Mouse (Mus musculus): ENCODE measurements around the gene Trim33. TPM values are rescaled to one million over a fixed set of nuclear protein-coding genes. Genes with fewer than 3 reads are reported as not detected.

Gene Trim33
- polyA plus RNA-seq, 1 experiment from 2014 or later: 29.7 TPM

- no peaks in the 10 kb centered on the region for H3K27me3 ChIP-seq
- H3K36me3 ChIP-seq: no peaks in the 10 kb centered on the region
- ATAC-seq (replicated peaks; ENCODE audit: low FRiP score): no peak
- H3K4me2 ChIP-seq: no peak overlapping the region
- H3K27ac ChIP-seq: no peak overlapping the region
- 73% methylated on average over 11 of the region's 11 CpGs for WGBS
- no peak overlapping the region for H3K9ac ChIP-seq
- H3K4me1 ChIP-seq: no peaks in the 10 kb centered on the region
- H3K9me3 ChIP-seq (replicated peaks): no peaks in the 10 kb centered on the region
- H3K4me3 ChIP-seq (replicated peaks): no peak overlapping the region
Measured at GRCm38 (mm10) chr3:103367176-103367970, 88.3 kb downstream of the Trim33 start.

- ATAC-seq (replicated peaks; ENCODE audit: low FRiP score): no peak
- H3K9me3 ChIP-seq (replicated peaks): no peaks in the 10 kb centered on the region
- H3K4me1 ChIP-seq: no peaks in the 10 kb centered on the region
- H3K9ac ChIP-seq: no peak overlapping the region
- no peaks in the 10 kb centered on the region for H3K36me3 ChIP-seq
- WGBS: 95% methylated on average over 3 of the region's 3 CpGs
- H3K4me3 ChIP-seq (replicated peaks): no peak overlapping the region
- no peaks in the 10 kb centered on the region for H3K27me3 ChIP-seq
- H3K4me2 ChIP-seq: no peak overlapping the region
- no peak overlapping the region for H3K27ac ChIP-seq
Measured at GRCm38 (mm10) chr3:103368731-103369130, 89.6 kb downstream of the Trim33 start.

DNA sequence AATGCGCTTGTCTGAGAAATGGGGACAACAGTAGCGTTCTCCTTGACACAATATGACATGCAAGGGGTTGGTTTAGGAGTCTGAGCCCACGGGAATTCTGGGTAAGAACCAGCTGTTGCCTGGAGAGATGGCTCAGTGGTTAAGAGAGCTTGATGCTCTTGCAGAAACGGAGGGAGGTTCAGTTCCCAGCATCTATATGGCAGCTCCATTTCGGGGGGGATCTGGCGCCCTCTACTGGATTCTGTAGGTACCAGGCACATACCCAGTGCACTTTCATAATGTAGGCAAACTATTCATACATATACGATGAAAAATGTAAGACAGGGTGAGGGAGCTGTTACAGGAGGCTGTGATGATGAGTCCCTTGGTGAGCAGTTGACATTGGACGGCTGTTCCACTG lies 94.9 kb downstream of the Trim33 start:
- no peak overlapping the region for H3K27ac ChIP-seq
- H3K4me1 ChIP-seq: peaks cover 12% of the 10 kb centered on the region; the same call in 1 of the 2 replicates
- no peak overlapping the region for H3K4me2 ChIP-seq
- H3K4me3 ChIP-seq (replicated peaks): no peak overlapping the region
- H3K36me3 ChIP-seq: no peaks in the 10 kb centered on the region
- H3K9ac ChIP-seq: no peak overlapping the region
- 37% methylated on average over 8 of the region's 8 CpGs for WGBS
- H3K27me3 ChIP-seq: no peaks in the 10 kb centered on the region
- ATAC-seq (replicated peaks; ENCODE audit: low FRiP score): no peak
- no peaks in the 10 kb centered on the region for H3K9me3 ChIP-seq (replicated peaks)

DNA sequence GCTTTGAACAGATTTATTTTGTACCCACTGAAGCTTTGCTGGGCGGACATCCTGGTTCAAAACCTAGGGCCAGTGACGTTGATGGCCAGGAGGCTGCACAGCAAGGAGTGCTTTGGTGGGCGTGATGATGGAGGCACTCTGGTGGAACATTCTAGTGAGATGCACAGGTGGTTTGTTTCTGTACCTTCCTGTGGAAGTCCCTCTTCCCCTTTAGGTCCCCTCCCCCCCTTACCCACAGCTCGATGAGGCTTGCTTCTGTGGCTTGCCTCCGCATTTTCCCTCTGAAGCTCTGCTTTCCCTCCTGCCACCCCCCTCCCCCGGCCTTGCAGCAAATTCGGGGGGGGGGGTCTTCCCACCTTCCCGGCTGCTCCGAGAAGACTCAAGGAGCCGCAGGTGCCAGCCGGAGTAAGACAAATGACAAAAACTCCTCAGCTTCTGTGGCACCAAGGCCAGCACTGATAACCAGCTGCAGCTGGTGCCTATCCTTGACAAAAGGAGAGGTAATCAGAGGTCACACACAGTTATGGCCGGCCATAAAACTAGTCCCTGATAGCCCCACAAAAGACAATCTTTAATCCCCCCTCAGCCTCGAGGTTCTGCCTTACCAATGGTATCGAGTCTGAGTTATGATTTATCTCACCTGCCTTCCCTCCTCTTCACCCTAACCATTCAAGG lies 96.2 kb downstream of the Trim33 start:
- ATAC-seq (replicated peaks; ENCODE audit: low FRiP score): no peak
- 13% methylated on average over 14 of the region's 14 CpGs for WGBS
- H3K9ac ChIP-seq: no peak overlapping the region

GRCm38 (mm10) chr3:103378018-103378417 lies 98.9 kb downstream of the Trim33 start:
- no peak overlapping the region for H3K4me2 ChIP-seq
- no peak overlapping the region for H3K4me3 ChIP-seq (replicated peaks)
- peaks cover 14% of the 10 kb centered on the region; the same call in 1 of the 2 replicates for H3K4me1 ChIP-seq
- ATAC-seq (replicated peaks; ENCODE audit: low FRiP score): peak; percentile 75
- H3K9me3 ChIP-seq (replicated peaks): no peaks in the 10 kb centered on the region
- no peaks in the 10 kb centered on the region for H3K36me3 ChIP-seq
- H3K27me3 ChIP-seq: no peaks in the 10 kb centered on the region
- no peak overlapping the region for H3K27ac ChIP-seq
- no peak overlapping the region for H3K9ac ChIP-seq

More for the DNA sequence above, 96.2 kb downstream of the Trim33 start:
- H3K4me3 ChIP-seq (replicated peaks): no peak overlapping the region
- no peaks in the 10 kb centered on the region for H3K27me3 ChIP-seq
- H3K9me3 ChIP-seq (replicated peaks): no peaks in the 10 kb centered on the region
- H3K4me1 ChIP-seq: peaks cover 12% of the 10 kb centered on the region; the same call in 1 of the 2 replicates
- 0 out of 2 replicates have a peak overlapping the region, but pooled peaks have one; percentile 24 for H3K4me2 ChIP-seq
- H3K27ac ChIP-seq: no peak overlapping the region
- no peaks in the 10 kb centered on the region for H3K36me3 ChIP-seq

- H3K27ac ChIP-seq: no peak overlapping the region
- no peak for ATAC-seq (replicated peaks; ENCODE audit: low FRiP score)
- H3K27me3 ChIP-seq: no peaks in the 10 kb centered on the region
- peaks cover 20% of the 10 kb centered on the region; the same call in 1 of the 2 replicates for H3K4me1 ChIP-seq
- H3K9me3 ChIP-seq (replicated peaks): no peaks in the 10 kb centered on the region
- 76% methylated on average over 3 of the region's 3 CpGs for WGBS
- no peak overlapping the region for H3K4me2 ChIP-seq
- no peak overlapping the region for H3K9ac ChIP-seq
- H3K36me3 ChIP-seq: no peaks in the 10 kb centered on the region
- no peak overlapping the region for H3K4me3 ChIP-seq (replicated peaks)
Measured at GRCm38 (mm10) chr3:103379371-103379770, 100.3 kb downstream of the Trim33 start.

- Histone ChIP-seq H3K27me3 (no peaks in the 10 kb centered on the region), H3K4me2 (no peak overlapping the region), H3K4me3 (replicated peaks) (no peak overlapping the region), H3K27ac (no peak overlapping the region), H3K4me1 (peaks cover 12% of the 10 kb centered on the region; the same call in 1 of the 2 replicates), H3K9me3 (replicated peaks) (no peaks in the 10 kb centered on the region), H3K9ac (no peak overlapping the region), H3K36me3 (no peaks in the 10 kb centered on the region)
- ATAC-seq (replicated peaks; ENCODE audit: low FRiP score): no peak
- WGBS: 87% methylated on average over 8 of the region's 8 CpGs
Measured at GRCm38 (mm10) chr3:103380814-103381213, 101.7 kb downstream of the Trim33 start.

DNA sequence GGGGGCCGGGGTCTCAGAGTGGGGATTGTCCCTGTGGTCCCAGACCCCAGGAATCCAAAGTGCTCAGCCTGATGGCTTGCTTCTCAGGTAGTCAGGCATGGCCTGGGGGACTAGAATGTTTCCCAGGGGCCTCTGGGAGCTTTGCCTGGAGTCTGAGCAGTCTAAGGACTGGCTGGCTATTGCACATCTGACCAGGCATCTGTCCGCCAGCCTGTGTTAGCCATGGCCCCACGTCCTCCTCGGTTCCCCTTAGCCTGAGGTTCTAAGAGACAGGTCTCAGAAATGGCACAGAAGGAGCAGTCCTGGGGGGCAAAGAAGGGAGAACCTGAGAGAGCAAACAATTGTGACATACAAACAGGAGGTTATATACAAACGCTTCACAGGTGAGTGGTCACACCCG lies 102.3 kb downstream of the Trim33 start:
- no peak overlapping the region for H3K9ac ChIP-seq
- H3K4me2 ChIP-seq: no peak overlapping the region
- no peaks in the 10 kb centered on the region for H3K36me3 ChIP-seq
- no peak for ATAC-seq (replicated peaks; ENCODE audit: low FRiP score)
- no peak overlapping the region for H3K27ac ChIP-seq
- H3K4me3 ChIP-seq (replicated peaks): no peak overlapping the region
- peaks cover 12% of the 10 kb centered on the region; the same call in 1 of the 2 replicates for H3K4me1 ChIP-seq
- no peaks in the 10 kb centered on the region for H3K27me3 ChIP-seq
- H3K9me3 ChIP-seq (replicated peaks): no peaks in the 10 kb centered on the region
- WGBS: 96% methylated on average over 6 of the region's 6 CpGs

- Histone ChIP-seq H3K36me3 (no peaks in the 10 kb centered on the region), H3K27me3 (no peaks in the 10 kb centered on the region), H3K4me1 (peaks cover 9% of the 10 kb centered on the region; the same call in 1 of the 2 replicates), H3K4me3 (replicated peaks) (no peak overlapping the region), H3K9me3 (replicated peaks) (no peaks in the 10 kb centered on the region), H3K9ac (no peak overlapping the region), H3K4me2 (peak overlapping the region; percentile 17), H3K27ac (no peak overlapping the region)
- WGBS: 19% methylated on average over 17 of the region's 17 CpGs
- ATAC-seq (replicated peaks; ENCODE audit: low FRiP score): peak; percentile 71
Measured at GRCm38 (mm10) chr3:103382872-103383567, 103.9 kb downstream of the Trim33 start.

DNA sequence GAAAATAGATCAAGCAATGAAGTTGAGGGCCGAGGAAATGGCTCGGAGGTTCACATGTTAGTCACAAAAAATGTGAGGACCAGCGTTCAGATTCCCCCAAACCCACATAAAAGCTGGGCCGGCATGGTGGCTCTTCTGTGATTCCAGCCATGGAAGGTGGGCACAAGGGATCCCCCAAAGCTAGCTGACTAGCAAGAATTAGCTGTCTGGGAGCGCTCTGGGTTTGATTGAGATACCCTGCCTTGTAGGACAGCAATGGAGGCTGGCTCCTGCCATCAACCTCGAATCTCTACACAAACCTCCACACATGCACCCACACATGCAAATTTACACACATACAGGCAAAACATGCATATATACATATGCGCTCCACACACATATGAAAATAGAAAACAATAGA lies 105.4 kb downstream of the Trim33 start:
- Histone ChIP-seq H3K4me3 (replicated peaks) (no peak overlapping the region), H3K4me2 (no peak overlapping the region), H3K27me3 (no peaks in the 10 kb centered on the region), H3K4me1 (peaks cover 8% of the 10 kb centered on the region; the same call in 1 of the 2 replicates), H3K36me3 (no peaks in the 10 kb centered on the region), H3K9me3 (replicated peaks) (no peaks in the 10 kb centered on the region), H3K27ac (no peak overlapping the region), H3K9ac (no peak overlapping the region)
- whole genome bisulfite sequencing: 93% methylated on average over 7 of the region's 7 CpGs
- ATAC-seq (replicated peaks; ENCODE audit: low FRiP score): no peak

- no peaks in the 10 kb centered on the region for H3K27me3 ChIP-seq
- 85% methylated on average over 5 of the region's 5 CpGs for WGBS
Measured at GRCm38 (mm10) chr3:103384949-103385348, 105.9 kb downstream of the Trim33 start.

More at GRCm38 (mm10) chr3:103384949-103385348, 105.9 kb downstream of the Trim33 start:
- Histone ChIP-seq H3K4me1 (peaks cover 8% of the 10 kb centered on the region; the same call in 1 of the 2 replicates), H3K4me2 (no peak overlapping the region), H3K4me3 (replicated peaks) (no peak overlapping the region), H3K36me3 (no peaks in the 10 kb centered on the region), H3K9me3 (replicated peaks) (no peaks in the 10 kb centered on the region), H3K27ac (no peak overlapping the region), H3K9ac (no peak overlapping the region)
- no peak for ATAC-seq (replicated peaks; ENCODE audit: low FRiP score)

Measured in kidney, embryonic 15.5 days (tissue).